Mouse (Mus musculus) urinary bladder, postnatal 25 days (tissue): ENCODE data around the gene Nek8.

Source experiments
- DNase-seq: peaks from one replicate; pipeline ENCODE4 v3.0.0; 2022; ENCODE audit warnings: low spot score

The Nek8 gene

DNA sequence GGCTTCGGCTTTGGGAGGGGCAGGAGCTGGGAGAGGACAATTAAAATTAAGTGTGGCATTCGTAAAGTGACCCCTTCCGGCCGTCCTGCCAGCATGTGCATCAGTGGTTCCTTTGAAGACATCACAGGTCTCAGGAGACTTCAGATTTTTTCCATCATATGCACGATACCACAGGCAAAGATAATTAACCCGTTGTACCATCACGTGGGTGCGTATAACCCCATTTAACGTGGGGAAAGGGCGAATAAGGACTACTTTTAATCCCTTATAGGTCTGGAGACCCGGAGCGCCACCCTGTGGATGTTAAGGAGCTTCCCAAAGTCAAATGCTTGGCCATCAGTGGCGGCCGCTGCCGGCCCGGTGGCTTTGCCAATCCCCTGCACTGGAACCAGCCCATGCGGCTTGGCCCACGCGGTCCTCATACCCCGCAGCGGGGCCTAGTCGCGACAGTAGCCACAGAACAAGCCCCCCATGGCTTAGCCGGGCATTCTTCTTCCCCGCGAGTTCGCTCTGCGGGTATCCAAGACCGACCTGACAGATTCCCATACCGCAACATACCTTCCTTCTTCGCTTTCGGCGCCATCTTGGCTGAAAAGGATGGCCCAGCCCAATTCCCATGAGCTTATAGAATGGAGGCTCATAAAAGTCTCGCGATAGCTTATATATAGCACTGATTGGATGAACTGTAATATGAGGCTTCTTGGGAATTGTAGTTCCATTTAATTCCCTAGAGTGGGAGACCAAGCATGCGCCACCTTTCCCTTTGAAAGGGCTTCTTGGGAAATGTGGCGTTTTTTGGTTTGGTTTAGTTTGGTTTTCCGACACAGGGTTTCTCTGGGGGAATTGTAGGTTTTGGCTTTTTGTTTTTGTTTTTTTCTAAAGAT, 6.7 kb upstream of the Nek8 start, which contains the start of gene Rpl23a:
Gene Rpl23a (minus strand): TSS at position 624 of the 884 bp plus-strand sequence.
- DNase-seq = peak; percentile 67

DNA sequence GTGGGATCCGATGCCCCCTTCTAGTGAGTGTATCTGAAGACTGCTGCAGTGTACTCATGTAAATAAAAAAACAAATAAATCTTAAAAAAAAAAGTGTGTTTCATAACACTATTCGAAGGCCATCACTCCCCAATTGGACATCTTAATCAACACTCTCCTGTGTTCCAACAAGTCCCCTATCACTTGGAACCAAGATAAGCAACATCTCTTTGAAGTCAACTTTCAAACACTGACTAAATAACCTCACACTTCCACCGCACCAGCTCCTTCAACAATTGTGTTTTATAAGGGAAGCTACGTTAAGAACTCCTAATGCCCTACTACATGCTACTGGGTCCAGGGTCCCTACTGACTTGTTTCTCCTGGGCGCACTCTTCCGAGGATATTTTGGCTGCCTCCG, 6.0 kb upstream of the Nek8 start:
- no peak for DNase-seq

DNA sequence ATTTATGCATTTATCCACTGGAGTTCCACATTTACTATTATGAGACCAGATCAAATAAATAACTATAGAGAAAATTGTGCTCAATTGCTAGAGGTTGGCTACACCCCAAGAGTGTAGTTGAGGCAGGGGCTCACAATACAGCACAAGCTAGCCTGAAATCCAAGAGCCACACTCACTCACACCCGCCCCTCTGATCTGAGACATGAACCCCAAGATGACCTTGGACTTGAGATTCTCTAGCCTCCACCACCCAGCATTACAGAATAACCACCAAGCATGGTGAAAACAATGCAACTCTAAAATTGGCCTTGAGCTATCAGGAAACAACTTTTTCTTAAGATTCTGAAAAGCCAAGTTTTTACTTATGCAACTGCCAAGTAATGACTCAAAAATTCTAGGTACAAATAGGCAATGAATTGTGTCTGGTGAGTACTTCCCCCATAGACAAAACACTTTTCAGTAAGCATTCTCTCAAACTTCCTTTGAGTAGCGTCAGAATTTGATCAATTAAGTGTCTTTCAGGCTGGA, 5.4 kb upstream of the Nek8 start:
- no peak for DNase-seq

DNA sequence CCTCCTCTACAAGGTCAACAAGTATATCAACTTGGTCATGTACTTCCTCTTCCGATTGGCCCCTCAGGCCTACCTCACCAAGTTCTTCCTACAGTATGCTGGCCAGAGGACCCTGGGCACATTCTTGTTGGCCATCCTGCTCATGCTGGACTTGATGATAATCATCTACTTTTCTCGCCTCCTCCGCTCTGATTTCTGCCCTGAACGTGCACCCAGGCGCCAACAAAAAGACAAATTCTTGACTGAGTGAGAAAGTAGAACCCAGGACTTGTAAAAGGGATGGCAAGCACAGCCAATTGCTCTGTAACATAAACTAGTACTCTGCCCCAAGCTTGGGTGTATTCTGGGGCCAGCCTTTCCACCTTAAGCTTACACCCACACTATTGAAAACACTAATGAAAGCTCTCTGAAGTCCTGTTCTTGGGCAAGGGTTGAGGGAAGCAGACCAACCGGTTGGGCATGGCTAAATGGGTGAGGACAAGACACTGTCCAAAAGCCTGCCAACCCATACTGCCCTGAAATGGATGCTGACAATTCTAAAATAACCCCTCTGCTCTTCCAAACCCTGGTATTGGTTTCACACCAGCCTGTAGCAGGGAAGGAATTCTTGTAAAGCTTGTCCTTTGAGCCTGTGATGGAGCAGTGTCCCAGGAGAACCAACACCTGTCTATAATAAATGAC, 3.7 kb upstream of the Nek8 start:
- DNase-seq = no peak

DNA sequence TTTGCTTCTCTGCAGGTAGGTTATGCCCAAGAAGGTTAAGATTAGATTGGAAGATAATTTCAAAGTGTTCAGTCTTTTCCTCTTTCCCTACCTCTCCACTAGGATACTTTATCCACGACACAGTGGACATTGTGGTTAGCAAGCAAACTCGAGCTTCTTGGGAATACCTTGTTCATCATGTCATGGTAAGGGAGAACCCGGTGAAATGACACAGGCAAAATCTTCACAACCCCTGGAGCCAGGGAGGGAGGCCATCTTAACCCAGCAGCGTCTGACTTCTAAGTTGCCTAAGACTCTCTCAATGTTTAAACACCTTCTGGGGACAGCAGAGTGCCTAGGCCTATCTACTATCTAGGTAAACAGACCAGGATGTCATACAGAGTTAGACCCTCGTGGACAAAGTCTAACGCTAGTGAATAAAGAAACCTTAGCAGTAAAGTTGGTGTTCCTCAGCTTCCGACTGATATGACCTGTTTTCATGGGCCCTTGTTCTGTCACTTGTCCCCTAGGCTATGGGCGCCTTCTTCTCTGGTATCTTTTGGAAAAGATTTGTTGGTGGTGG, 3.0 kb upstream of the Nek8 start:
- DNase-seq = no peak

DNA sequence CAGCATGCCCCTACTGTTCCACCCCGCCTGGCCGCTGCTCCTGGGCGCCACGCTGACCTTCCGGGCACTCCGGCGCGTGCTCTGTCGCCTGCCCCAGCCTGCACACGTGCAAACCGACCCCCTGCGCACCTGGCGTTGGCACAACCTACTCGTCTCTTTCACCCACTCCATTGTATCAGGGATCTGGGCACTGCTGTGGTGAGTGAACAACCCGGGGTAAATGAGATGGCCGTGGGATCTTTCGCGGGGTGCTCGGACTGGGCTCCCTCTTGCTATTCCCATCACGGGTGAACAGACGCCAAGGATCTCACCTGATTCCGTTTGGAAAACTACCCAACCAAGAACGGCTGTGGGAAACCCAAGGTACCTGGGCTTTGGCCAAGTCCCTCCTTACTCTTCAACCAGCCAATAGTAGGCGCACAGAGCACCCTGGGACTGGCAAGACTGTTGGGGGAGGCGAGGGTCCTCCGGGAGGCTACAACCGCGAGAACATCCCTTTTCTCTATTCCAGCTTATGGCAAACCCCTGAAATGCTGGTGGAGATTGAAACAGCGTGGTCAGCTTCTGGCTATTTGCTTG, 2.5 kb upstream of the Nek8 start:
- peak; percentile 47 for DNase-seq

DNA sequence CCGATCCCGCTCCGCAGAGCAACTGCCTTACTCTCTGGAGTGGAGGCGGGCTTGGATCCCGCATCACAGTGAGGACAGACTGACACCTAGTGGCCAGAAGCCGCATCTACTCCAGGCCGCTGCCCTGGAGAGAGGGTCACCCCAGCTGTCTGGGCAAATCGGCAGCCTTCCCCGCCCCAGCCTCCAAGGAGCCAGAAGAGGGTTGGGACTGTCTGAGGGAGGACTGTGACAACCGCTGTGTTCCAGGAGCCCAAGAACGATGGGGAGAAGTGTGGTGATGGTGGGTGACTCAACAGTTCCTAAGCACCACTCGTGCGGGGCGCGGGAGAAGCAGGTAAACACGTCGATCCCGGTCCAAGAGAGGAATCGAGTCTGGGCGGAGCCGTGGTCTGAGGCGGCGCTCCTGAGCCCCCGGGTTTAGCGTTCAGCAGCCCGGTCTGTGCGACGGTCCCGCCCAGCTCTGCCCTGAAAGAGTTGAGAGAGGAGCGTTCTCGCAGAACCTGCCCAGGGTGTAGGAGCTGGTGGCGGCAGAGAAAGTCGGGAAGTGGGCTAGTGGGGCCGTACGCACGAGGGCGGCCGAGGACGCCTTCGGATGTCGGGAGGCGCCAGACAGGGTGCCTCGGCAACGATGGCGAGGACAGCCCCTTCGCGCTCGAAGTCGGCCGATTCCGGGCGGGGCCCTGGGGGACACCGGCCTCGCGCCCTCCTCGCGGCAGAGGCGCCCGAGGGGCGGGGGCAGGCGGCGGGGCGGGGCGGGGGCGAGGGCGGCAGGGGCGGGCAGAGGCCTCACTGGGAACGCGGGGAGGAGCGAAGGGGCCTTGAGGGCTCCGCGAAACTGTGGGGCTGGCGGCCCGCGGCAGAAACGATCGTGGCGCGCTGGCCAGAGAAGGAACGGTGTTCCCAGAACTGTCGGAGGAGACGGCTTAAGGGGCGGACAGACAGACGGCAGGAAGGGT, 1.7 kb upstream of the Nek8 start:
- peak; percentile 87 for DNase-seq

DNA sequence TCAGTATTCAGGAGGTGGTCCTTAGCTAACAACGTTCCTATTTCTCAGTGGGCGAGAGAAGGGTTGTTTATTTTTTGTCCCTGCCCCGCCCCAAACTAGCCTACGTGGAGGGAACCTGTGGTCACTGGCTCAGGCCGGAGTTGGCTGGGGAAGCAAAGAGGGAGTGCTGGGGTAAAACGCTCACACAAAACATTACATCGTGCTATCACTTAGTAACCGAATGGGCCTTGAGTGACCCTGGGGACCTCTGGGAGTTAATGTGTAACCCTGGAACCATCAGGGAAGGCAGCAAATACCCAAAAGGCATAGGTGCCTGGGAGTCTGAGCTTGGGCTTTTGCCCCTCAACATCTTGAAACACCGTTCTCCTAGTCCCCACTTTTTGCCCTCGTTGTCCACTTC, 962 bp upstream of the Nek8 start:
- no peak for DNase-seq

DNA sequence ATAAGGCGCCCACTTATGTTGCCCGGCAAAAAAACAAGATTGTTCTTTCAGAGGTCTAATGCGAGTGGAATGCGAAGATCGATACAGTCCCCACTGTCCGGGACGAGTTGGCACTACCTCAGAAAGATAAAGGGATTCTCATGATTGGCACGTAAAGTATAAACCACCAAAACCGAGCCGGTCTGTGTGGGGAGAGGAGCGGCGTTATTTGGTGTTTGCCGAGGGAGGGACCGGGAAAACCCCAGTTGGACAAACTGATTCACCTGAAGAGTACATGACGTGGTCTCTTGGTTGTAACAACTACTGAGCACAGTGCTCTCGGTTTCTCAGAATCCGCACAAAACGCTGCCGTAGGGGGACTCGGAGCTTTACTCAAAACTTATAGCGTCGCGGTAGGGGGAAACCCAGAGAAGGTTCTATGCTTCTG, 443 bp upstream of the Nek8 start:
- DNase-seq = no peak

DNA sequence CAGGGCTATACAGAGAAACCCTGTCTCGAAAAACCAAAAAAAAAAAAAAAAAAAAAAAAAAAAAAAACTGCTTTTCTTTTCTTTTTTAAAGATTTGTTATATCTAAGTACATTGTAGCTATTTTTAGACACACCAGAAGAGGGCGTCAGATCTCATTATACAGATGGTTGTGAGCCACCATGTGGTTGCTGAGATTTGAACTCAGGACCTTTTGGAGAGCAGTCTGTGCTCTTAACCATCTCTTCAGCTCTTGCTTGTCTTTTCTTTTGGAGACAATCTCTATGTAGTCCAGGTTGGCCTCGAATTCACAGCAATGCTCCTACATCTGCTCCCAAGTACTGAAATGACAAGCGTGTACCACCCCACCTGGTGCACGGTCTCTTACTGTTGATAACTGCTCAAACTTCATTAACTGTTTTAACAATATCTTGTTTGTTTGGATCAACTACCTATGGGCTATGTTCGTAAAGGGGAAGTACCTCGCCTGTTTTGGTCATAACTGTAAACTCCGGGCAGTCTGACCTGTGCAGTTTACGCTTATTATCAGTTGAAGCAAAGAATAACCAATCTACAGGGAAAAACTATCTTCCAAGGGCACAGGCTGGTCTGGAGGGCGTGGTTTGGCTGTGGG, 589 bp downstream of the Nek8 start:
- DNase-seq = no peak

DNA sequence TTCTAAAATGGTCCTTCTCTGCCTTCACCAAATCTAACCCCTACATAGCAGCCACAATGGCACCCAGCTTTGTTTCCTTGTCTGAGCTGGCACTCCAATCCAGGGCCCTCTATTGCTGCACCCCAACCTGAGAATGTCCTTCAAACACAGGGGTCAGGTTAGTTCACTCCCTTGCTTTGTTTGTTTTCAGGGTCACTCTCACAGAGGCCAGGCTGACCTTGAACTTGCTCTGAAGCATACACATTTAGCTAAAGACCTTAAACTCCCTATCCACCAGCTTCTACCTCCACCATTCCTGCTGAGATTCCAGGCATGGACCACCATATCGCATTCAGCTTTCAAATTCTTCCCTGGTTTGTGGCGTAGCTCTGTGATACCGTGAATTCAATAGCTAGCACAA, 2.0 kb downstream of the Nek8 start:
- DNase-seq = no peak

DNA sequence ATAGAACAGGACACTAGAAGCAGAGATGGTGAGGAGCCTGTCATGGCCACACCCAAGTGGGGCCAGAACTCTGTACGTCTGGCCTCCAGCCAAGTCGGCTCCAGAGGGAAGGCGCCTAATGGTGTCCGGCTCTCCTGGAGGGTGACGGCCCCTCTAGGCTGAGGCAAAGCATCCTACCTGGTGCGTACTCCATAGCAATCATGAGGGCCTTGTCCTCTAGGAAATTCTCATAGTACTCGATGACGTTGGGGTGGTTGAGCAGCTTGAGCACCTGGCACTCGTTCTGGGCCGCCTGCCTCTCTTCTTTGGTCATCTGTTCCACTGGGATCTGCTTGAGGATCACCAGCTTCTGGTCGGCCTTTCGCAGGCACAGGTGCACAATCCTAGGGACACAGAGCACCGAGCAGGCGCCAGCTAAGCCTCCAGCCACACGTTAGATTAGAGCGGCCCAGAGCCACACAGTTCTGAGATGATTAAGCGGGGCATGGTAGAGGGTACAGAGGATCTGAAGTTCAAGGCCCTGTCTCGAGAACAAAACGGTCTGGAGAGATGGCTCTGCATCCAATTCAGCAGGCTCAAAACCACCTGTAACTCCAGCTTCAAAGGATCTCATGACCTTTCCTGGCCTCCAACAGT, 3.6 kb downstream of the Nek8 start:
- DNase-seq = no peak

DNA sequence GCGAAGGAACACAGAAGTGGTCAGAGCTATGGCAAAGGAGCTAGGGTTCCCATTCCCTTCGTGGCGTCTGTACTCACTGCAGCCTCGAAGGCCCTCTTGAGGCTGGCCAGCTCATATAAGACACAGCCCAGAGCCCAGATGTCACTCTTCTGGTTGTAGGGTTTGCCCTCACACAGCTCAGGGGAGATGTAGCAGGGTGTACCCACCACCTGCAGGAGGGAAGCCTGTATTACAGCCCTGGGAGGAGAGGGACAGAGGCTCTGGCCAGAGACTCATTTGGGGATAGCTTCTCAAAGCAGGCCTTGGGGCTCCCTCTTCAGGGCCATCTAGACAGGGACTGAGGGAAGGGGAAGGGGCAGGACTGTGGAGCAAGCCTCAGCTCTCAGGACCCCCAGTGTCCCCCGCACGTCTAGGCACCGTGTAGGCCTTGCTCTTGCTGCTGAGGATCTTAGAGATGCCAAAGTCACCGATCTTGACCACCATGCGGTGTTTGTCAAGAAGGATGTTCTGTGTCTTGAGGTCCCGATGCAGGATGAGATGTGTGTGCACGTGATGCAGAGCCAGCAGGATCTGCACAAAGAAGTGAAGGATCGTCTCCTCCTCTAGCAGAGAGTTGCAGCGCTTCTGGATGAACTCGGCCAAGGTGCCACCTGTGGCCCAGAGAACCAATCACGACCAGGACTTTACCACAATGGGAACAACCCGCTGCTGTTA, 4.3 kb downstream of the Nek8 start:
- DNase-seq = no peak

DNA sequence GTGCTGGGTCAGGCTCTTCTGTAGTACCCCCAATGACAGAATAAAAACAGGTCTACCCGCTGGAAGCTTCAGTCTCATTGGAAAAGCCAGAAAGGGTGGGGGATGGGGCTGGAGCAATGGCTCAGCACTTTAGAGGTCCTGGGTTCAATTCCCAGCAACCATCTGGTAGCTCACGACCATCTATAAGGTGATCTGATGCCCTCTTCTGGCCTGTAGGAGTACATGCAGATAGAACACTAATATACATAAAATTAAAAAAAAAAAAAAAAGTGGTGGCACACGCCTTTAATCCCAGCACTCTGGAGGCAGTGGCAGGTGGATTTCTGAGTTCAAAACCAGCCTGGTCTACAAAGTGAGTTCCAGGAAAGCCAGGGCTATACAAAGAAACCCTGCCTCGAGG, 5.1 kb downstream of the Nek8 start:
- DNase-seq = no peak

DNA sequence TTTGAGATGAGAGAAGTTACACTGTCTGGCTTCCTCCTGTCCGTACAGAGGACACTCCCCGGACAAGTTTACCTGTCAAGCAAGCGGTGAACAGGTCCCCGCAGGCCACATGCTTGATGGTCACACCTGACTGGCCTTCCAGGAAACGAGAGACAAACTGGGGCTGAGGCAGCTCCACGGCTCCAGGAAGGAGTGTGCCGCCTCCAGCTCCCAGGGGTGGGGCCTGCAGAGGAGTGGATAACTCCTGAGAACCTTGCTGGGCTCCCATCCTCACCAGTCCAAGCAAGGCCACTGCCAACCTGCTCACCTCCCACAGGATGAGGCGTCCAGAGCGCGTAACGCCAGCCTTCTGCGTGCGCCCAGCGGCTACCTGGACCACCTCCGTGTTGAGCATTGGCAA, 6.2 kb downstream of the Nek8 start:
- no peak for DNase-seq

DNA sequence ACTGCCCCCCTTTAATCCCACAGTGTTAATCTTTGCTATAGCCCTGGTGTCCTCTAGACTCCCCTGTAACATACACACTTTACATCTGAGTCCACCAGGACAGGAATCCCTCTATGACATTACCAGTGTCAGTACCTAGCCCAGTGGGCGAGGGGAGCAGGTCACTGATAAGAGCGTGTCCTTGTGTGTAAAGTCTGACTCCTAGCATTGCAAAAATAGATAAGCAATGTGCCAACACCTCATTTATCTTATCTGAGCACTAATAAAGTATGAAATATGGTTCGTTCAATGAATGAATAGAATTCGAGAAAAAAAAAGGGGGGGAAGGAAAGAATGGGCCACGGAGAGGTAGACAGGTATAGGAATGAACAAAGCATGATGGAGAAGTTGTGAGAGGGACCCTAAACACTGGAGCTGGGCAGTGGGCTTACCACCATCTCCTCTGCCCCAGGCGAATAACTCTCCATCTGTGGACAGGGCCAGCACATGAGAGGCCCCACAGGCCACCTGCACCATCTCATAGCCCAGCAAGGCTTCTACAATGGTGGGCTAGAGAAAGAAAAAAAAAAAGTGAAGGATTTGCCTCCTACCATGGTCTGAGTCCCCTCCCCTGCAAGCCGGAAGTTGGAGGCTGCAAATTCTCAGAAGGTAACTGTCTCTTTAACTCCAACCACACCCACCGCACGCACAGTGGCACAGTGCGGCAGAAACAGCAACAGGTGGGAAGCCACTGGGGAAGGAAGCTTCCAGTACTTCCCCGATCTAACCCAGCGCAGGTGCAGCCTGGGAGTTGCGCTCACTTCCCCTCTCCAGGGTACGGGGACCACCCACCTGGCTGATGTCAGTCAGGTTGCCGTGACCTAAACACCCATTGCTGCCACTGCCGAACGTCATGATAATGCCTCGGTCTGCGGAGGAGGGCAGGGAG, 7.7 kb downstream of the Nek8 start:
- DNase-seq = no peak

DNA sequence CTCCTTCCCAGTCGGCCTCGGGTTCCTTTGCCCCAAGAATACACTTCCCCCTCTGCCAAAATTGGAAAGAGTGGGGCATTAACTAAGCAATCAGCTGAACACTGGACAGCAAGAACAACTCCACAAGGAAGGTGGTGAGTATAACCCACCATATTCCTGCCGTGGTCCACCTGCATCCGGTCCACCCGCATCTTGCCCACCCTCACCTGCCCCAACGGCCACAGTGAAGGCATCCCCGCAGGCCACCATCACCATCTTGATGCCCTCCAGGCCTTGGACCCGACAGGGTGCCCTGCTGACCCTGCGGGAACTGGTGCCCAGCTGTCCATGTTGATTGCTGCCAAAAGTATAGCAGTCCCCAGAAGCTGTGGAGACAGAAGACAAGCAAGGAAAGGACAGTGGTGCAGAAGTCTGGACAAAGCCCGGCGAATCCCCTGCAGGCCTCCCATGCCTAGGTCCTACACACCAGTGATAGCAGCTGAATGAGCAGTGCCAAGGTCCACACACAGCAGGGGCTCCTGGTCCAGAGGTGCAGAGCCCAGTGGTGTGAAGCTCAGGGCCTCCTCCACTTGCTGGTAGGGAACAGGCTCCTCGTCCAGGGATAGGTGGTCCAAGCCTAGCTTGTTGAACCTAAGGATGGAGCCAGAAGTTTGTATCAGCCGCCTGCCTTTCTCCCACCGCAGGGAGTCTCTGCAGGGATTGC, 9.1 kb downstream of the Nek8 start:
- no peak for DNase-seq

DNA sequence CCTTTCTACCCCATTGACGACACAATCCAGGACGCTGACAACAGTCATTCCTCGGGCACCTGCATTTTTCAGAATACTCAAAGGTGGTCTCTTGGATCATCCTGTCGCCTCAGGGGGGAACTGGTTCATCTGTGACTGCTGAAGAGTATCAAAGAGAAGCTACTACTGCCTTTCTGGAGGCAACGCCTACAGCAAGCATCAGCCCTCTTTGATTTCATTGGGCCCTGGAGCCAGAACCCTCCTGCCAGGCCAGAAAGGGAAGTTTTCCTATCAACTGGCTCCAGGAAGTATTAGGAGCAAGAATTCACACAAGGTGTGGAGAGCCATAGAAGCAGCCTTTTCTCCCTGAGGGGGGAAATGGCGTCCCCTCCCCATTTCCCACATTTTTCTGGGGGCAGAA, 9.8 kb downstream of the Nek8 start:
- DNase-seq = no peak
